Comparison of ENCODE assay signal across 21 mouse cellular contexts in genomic region chr1:81950140-81950550, GRCm38 (mm10).
DNase-seq lines count a peak whose midpoint lies in the region; ATAC-seq and TF ChIP-seq lines count a peak whose summit lies in the region.
"Had no signal": no experiment of that assay in that cellular context is flagged by ENCODE, and none has a peak within 500 bp of the region (broad histone marks: within the 10 kb centered on the region; RNA-seq: fewer than 3 reads in every experiment).

No protein-coding gene starts in this region.

- no peaks in the 10 kb centered on the region for H3K4me1 ChIP-seq in kidney, adult 2 months (ENCODE audit: control insufficient read depth, insufficient read depth, low read length)
- no peaks in the 10 kb centered on the region for H3K4me1 ChIP-seq in neural tube, embryonic 11.5 days (ENCODE audit: control insufficient read depth, insufficient read depth, low read length)
- H3K4me1 ChIP-seq in neural tube, embryonic 15.5 days = peaks cover 4% of the 10 kb centered on the region; the same call in 1 of the 2 replicates
- H3K4me1 ChIP-seq: forebrain, embryonic 15.5 days; hindbrain, embryonic 10.5 days had no signal

- H3K27me3 ChIP-seq in kidney, adult 2 months (replicated peaks; ENCODE audit: control insufficient read depth, insufficient read depth, low read length) = no peaks in the 10 kb centered on the region
- no peaks in the 10 kb centered on the region for H3K27me3 ChIP-seq in neural tube, embryonic 11.5 days (ENCODE audit: control insufficient read depth, insufficient read depth, low read length)
- no peaks in the 10 kb centered on the region for H3K27me3 ChIP-seq in neural tube, embryonic 15.5 days (replicated peaks)
- H3K27me3 ChIP-seq: embryonic facial prominence, embryonic 13.5 days; forebrain, embryonic 15.5 days; limb, embryonic 13.5 days; Patski had no signal

- TF ChIP-seq POLR2A in kidney, adult 2 months (IDR thresholded peaks at IDR 0.05; ENCODE audit: low read depth, low read length) = no peak

- H3K9ac ChIP-seq in neural tube, embryonic 11.5 days (ENCODE audit: low read length) = no peak overlapping the region
- no peak overlapping the region for H3K9ac ChIP-seq in neural tube, embryonic 15.5 days (replicated peaks)
- H3K9ac ChIP-seq: embryonic facial prominence, embryonic 13.5 days; forebrain, embryonic 15.5 days; limb, embryonic 13.5 days had no signal

- no peak overlapping the region for H3K4me2 ChIP-seq in neural tube, embryonic 11.5 days (ENCODE audit: low read depth)
- no peak overlapping the region for H3K4me2 ChIP-seq in neural tube, embryonic 15.5 days
- H3K4me2 ChIP-seq: embryonic facial prominence, embryonic 13.5 days; forebrain, embryonic 15.5 days; limb, embryonic 13.5 days had no signal

- no peaks in the 10 kb centered on the region for H3K9me3 ChIP-seq in neural tube, embryonic 11.5 days (ENCODE audit: control insufficient read depth, low read length)
- H3K9me3 ChIP-seq in neural tube, embryonic 15.5 days (replicated peaks) = no peaks in the 10 kb centered on the region
- H3K9me3 ChIP-seq: embryonic facial prominence, embryonic 13.5 days; forebrain, embryonic 15.5 days; hindbrain, embryonic 10.5 days; limb, embryonic 13.5 days had no signal

- ATAC-seq in neural tube, embryonic 11.5 days (ENCODE audit: insufficient read depth, low FRiP score, low TSS enrichment) = no peak
- no peak for ATAC-seq in neural tube, embryonic 15.5 days (ENCODE audit: low FRiP score)
- ATAC-seq: forebrain, embryonic 15.5 days; hindbrain, postnatal 0 days; intestine, postnatal 0 days; midbrain, embryonic 16.5 days; Patski had no signal

- DNase-seq in embryo, embryonic 10 days (ENCODE audit: low spot score) = peak; percentile 24
- DNase-seq in embryo, embryonic 9.5 days (ENCODE audit: extremely low spot score) = no peak
- peak; percentile 10 for DNase-seq in kidney, adult 2 months
- no peak for DNase-seq in kidney, postnatal 10 days
- DNase-seq in neural tube, embryonic 11.5 days (ENCODE audit: low spot score) = peak; percentile 25
- no peak for DNase-seq in thymus, postnatal 36 days
- DNase-seq in left cerebral cortex, adult 8-10 months (ENCODE audit: low spot score in 2 of 2) = no peak
- DNase-seq: cerebellum, adult 8-10 months; gastrocnemius, postnatal 25 days; lung, postnatal 10 days; retina, postnatal 1 day; right cerebral cortex, postnatal 4 days had no signal

- no peak overlapping the region for H3K4me3 ChIP-seq in kidney, adult 2 months (ENCODE audit: insufficient read depth, low read depth, low read length)
- H3K4me3 ChIP-seq in neural tube, embryonic 11.5 days (ENCODE audit: low read depth, low read length) = no peak overlapping the region
- H3K4me3 ChIP-seq in neural tube, embryonic 15.5 days (replicated peaks) = no peak overlapping the region
- H3K4me3 ChIP-seq: embryonic facial prominence, embryonic 13.5 days; forebrain, embryonic 15.5 days; hindbrain, embryonic 10.5 days; limb, embryonic 13.5 days had no signal

- no peaks in the 10 kb centered on the region for H3K36me3 ChIP-seq in kidney, adult 2 months (ENCODE audit: control insufficient read depth, insufficient read depth, low read length)
- H3K36me3 ChIP-seq in neural tube, embryonic 11.5 days (ENCODE audit: control insufficient read depth, insufficient read depth, low read length) = no peaks in the 10 kb centered on the region
- H3K36me3 ChIP-seq in neural tube, embryonic 15.5 days = no peaks in the 10 kb centered on the region
- H3K36me3 ChIP-seq: embryonic facial prominence, embryonic 13.5 days; forebrain, embryonic 15.5 days; hindbrain, embryonic 10.5 days; limb, embryonic 13.5 days had no signal

- H3K27ac ChIP-seq in kidney, adult 2 months (ENCODE audit: insufficient read depth, low read depth, low read length) = no peak overlapping the region
- H3K27ac ChIP-seq in neural tube, embryonic 11.5 days (ENCODE audit: low read depth, low read length) = no peak overlapping the region
- no peak overlapping the region for H3K27ac ChIP-seq in neural tube, embryonic 15.5 days (replicated peaks)
- H3K27ac ChIP-seq: embryonic facial prominence, embryonic 13.5 days; forebrain, embryonic 15.5 days; hindbrain, embryonic 10.5 days; hindbrain, postnatal 0 days; limb, embryonic 13.5 days had no signal

- TF ChIP-seq CTCF in kidney, adult 2 months (conservative IDR thresholded peaks at IDR 0.05; ENCODE audit: insufficient read depth, insufficient read length, low read depth, low read length) = no peak

- WGBS in kidney, adult 2 months = 61% methylated on average over 3 of the region's 3 CpGs
- WGBS in neural tube, embryonic 11.5 days = 54% methylated on average over 3 of the region's 3 CpGs
- WGBS in neural tube, embryonic 15.5 days = 80% methylated on average over 3 of the region's 3 CpGs

Comparison
In these comparisons a context has a peak if more than half of its experiments do, and no peak if none do; other contexts are left out.
1. DNase-seq: peak in embryo, embryonic 10 days (single experiment), kidney, adult 2 months (single experiment) and neural tube, embryonic 11.5 days (single experiment); none in embryo, embryonic 9.5 days (single experiment), kidney, postnatal 10 days (single experiment), thymus, postnatal 36 days (0 of 2) and left cerebral cortex, adult 8-10 months (0 of 2).